In the genomic region with DNA sequence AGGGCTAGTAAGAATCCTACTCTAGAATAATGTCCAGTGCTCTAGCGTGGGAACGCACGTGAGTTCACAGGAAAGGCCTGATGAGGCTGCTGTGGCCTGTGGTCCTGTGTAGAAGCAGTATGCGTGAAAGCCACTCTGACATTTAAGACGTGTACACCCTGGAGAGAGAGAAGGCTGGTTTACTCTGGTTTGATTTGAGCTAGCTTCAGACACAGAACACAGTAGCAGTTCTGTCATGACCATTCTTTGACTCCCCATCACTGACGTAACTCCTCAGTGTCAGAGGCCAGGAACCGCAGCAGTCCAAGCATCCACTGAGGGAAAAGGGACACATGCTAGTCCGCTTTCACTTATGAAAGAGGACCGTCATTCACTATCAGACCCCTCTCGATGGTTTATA, we compare ENCODE assay signal across 19 mouse cellular contexts.
"Had no signal": no experiment of that assay in that cellular context is flagged by ENCODE, and none has a peak within 500 bp of the region (broad histone marks: within the 10 kb centered on the region; RNA-seq: fewer than 3 reads in every experiment).

No protein-coding gene starts in this region.

- H3K36me3 ChIP-seq: midbrain, embryonic 10.5 days; midbrain, embryonic 12.5 days; neural tube, embryonic 13.5 days; neural tube, embryonic 15.5 days had no signal

- H3K9me3 ChIP-seq: midbrain, embryonic 10.5 days; midbrain, embryonic 12.5 days; neural tube, embryonic 13.5 days; neural tube, embryonic 15.5 days had no signal

- H3K4me3 ChIP-seq: midbrain, embryonic 10.5 days; midbrain, embryonic 12.5 days; myocyte; neural tube, embryonic 13.5 days; neural tube, embryonic 15.5 days had no signal

- ATAC-seq: midbrain, embryonic 16.5 days had no signal

- H3K27me3 ChIP-seq: midbrain, embryonic 12.5 days; neural tube, embryonic 13.5 days; neural tube, embryonic 15.5 days had no signal

- H3K9ac ChIP-seq: liver, embryonic 14.5 days; lung, embryonic 14.5 days; midbrain, embryonic 12.5 days; neural tube, embryonic 13.5 days; neural tube, embryonic 15.5 days had no signal

- DNase-seq: lung, adult 18-20 months; lung, embryonic 14.5 days; lung, postnatal 10 days; lung, postnatal 4 days; midbrain, embryonic 14.5 days; right cerebral cortex, adult 18-20 months; right cerebral cortex, postnatal 25 days; right cerebral cortex, postnatal 4 days; spleen, adult 18-20 months; thymus, adult 2 months; thymus, postnatal 25 days; thymus, postnatal 4 days had no signal

- H3K4me1 ChIP-seq: neural tube, embryonic 13.5 days; neural tube, embryonic 15.5 days had no signal

- H3K27ac ChIP-seq: liver, embryonic 14.5 days; midbrain, embryonic 10.5 days; midbrain, embryonic 12.5 days; neural tube, embryonic 15.5 days had no signal

- H3K4me2 ChIP-seq: lung, embryonic 14.5 days; midbrain, embryonic 12.5 days; neural tube, embryonic 13.5 days; neural tube, embryonic 15.5 days had no signal
